17 mouse cellular contexts compared by ENCODE assay signal in the genomic region with DNA sequence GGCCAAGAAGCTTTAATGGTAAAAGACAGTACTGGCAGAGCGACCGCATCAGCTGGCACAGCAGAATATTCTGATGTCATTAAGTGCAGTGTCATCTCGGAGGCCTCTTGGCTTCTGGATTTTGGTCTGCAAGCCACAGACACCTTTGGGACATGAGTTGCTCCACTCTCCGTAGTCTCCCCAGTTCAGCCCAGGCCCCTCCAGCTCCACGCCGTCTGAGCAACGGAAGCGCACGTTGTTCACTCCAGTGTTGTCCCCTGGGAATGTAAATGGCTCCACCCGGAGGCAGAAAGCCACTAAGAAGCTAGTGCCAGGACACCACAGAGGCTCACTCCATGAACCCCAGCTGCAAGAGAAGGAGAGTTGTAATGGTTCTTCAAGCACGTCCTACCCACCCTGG. TPM values are rescaled to one million over a fixed set of nuclear protein-coding genes. Genes with fewer than 3 reads are reported as not detected.
DNase-seq lines count a peak whose midpoint lies in the region; TF ChIP-seq lines count a peak whose summit lies in the region.
"Had no signal": no experiment of that assay in that cellular context is flagged by ENCODE, and none has a peak within 500 bp of the region (broad histone marks: within the 10 kb centered on the region; RNA-seq: fewer than 3 reads in every experiment).

No protein-coding gene starts in this region.

- H3K4me3 ChIP-seq in gastrocnemius, adult 2 months = no peak overlapping the region
- H3K4me3 ChIP-seq: erythroblast, embryonic 14.5 days; heart, embryonic 13.5 days; left cerebral cortex, adult 2 months; limb, embryonic 15.5 days; midbrain, embryonic 15.5 days; neural tube, embryonic 12.5 days had no signal

- TF ChIP-seq CTCF in gastrocnemius, adult 2 months (IDR thresholded peaks at IDR 0.05) = no peak

- intact Hi-C loops in gastrocnemius, adult 2 months (cut with DNase I) = no loop called here

- peak overlapping the region; percentile 31 for H3K27ac ChIP-seq in gastrocnemius, adult 2 months
- H3K27ac ChIP-seq: heart, embryonic 13.5 days; left cerebral cortex, adult 2 months; limb, embryonic 15.5 days; midbrain, embryonic 15.5 days; neural tube, embryonic 12.5 days had no signal

- peak; percentile 51 for DNase-seq in adrenal gland, postnatal 10 days
- DNase-seq in adrenal gland, adult 8-10 months = no peak
- peak; percentile 16 to 26 for DNase-seq in kidney, postnatal 4 days
- DNase-seq in kidney, adult 9 months = no peak
- DNase-seq in gastrocnemius, adult 2 months = peak; percentile 62
- DNase-seq in retina, embryonic 14.5 days (ENCODE audit: low spot score) = peak; percentile 26
- no peak for DNase-seq in cerebellum, adult 9-11 months
- no peak for DNase-seq in frontal cortex, postnatal 36 days (ENCODE audit: low spot score in 2 of 2)
- DNase-seq: right cerebral cortex, postnatal 14 days had no signal

RNA-seq across cellular contexts. Expression of a gene that starts 0.9 kb away (rescaled TPM):
- under 1 TPM; 0.42 to 0.48 TPM for total RNA-seq in adrenal gland, postnatal 10 days (2021)
- total RNA-seq in adrenal gland, adult 8-10 months (2022) = under 1 TPM in 1 of 4 experiments, not detected in 3; 0.46 TPM
- not detected for total RNA-seq in gastrocnemius, adult 2 months (2021)
- total RNA-seq: common myeloid progenitor, adult 5-6 weeks; G1E; left cerebral cortex, adult 2 months had no signal

RNA-seq across cellular contexts. Expression of a gene that starts 5.5 kb away (rescaled TPM):
- 1 to 10 TPM; 4.9 to 9.8 TPM for total RNA-seq in adrenal gland, postnatal 10 days (2021)
- total RNA-seq in adrenal gland, adult 8-10 months (2022) = not detected
- not detected for total RNA-seq in gastrocnemius, adult 2 months (2021)
- total RNA-seq: common myeloid progenitor, adult 5-6 weeks; G1E; left cerebral cortex, adult 2 months had no signal

RNA-seq across cellular contexts. Expression of a gene that starts 8.5 kb away (rescaled TPM):
- total RNA-seq in adrenal gland, postnatal 10 days (2021) = under 1 TPM; 0.55 to 0.84 TPM
- total RNA-seq in adrenal gland, adult 8-10 months (2022) = not detected
- not detected for total RNA-seq in gastrocnemius, adult 2 months (2021)
- total RNA-seq: common myeloid progenitor, adult 5-6 weeks; G1E had no signal

RNA-seq across cellular contexts. Expression of a gene that starts 11.6 kb away (rescaled TPM):
- total RNA-seq in adrenal gland, postnatal 10 days (2021) = 100 to 1,000 TPM; 276 to 295 TPM
- total RNA-seq in adrenal gland, adult 8-10 months (2022) = 100 to 1,000 TPM; 247 to 298 (median 278) TPM
- 100 to 1,000 TPM; 229 to 241 TPM for total RNA-seq in gastrocnemius, adult 2 months (2021)

RNA-seq across cellular contexts. Expression of a gene that starts 19.2 kb away (rescaled TPM):
- not detected for total RNA-seq in adrenal gland, postnatal 10 days (2021)
- total RNA-seq in adrenal gland, adult 8-10 months (2022) = not detected
- not detected for total RNA-seq in gastrocnemius, adult 2 months (2021)
- total RNA-seq: common myeloid progenitor, adult 5-6 weeks; G1E; left cerebral cortex, adult 2 months had no signal

Comparison
In these comparisons a context has a peak if more than half of its experiments do, and no peak if none do; other contexts are left out.
1. DNase-seq: peak in adrenal gland, postnatal 10 days (single experiment), kidney, postnatal 4 days (2 of 2), gastrocnemius, adult 2 months (single experiment) and retina, embryonic 14.5 days (single experiment); none in adrenal gland, adult 8-10 months (single experiment), kidney, adult 9 months (single experiment), cerebellum, adult 9-11 months (single experiment) and frontal cortex, postnatal 36 days (0 of 2).
2. RNA of a gene that starts 5.5 kb away (total RNA-seq): 4.9 to 9.8 TPM in adrenal gland, postnatal 10 days; not detected in adrenal gland, adult 8-10 months and not detected in gastrocnemius, adult 2 months; every median in the first group is over 4 times any median in the second.